Mouse (Mus musculus): ENCODE measurements around the gene Lpar3. TPM values are rescaled to one million over a fixed set of nuclear protein-coding genes. Genes with fewer than 3 reads are reported as not detected.

Gene Lpar3
- 0.34 and 0.42 TPM in 2 replicates for polyA plus RNA-seq (2015; fragmentation: Nextera tagmentation; extraction: Ambion mirVana)

DNA sequence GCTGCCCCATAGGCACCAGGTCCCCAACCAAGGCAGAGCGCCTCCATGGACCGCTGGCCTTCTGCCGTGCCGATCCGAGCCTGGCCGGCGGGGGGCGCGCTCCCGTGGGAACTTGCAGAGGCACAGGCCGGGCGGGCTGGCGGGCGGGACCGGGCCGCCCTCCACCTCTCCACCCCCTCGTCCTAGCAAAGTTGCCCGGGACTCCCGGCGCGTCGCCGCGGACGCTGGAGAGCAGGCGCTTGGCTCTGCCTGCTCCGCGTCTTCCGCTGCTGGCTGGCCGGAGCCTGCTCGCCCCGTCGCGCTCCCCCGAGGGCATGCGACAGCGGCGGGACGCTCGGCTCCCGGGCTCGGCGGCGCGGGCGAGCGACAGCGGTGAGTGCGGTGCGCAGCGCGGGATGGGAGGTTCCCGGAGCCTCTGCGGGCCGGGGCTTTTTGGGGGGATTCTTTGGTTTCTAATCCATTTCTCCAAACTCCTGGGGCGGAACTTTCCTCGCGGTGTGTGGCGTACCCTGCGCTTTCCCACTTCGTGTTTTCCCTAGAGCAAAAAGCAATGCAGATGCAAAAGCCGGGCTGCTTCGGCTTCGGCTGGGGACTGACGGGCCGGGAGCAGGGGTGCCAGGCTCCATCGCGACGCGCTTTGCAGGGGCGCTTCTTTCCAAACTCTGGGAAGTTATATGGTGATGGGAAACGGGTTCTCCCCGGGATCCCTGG is at the start of gene Lpar3:
Lpar3 (plus strand) TSS at position 188 of the 711 bp plus-strand sequence.
- peaks cover 14% of the 10 kb centered on the region for H3K27me3 ChIP-seq (replicated peaks; ENCODE audit: control insufficient read depth, insufficient read depth, low read length)
- WGBS: under 1% methylated on average over 68 of the region's 73 CpGs
- peak; percentile 86 for ATAC-seq
- H3K9ac ChIP-seq (ENCODE audit: low read depth, low read length): peak within 1 kb of the TSS; percentile 59
- H3K9me3 ChIP-seq (ENCODE audit: control insufficient read depth, low read length): no peaks in the 10 kb centered on the region
- no peak within 1 kb of the TSS for H3K27ac ChIP-seq (ENCODE audit: low read depth, low read length)
- H3K4me3 ChIP-seq (ENCODE audit: low read length): peak within 1 kb of the TSS; percentile 53
- peaks cover 9% of the 10 kb centered on the region for H3K4me1 ChIP-seq (ENCODE audit: control insufficient read depth, insufficient read depth, low read depth, low read length)
- no peaks in the 10 kb centered on the region for H3K36me3 ChIP-seq (ENCODE audit: control insufficient read depth, insufficient read depth, low read length)
- H3K4me2 ChIP-seq (ENCODE audit: low read length): peak within 1 kb of the TSS; percentile 88

DNA sequence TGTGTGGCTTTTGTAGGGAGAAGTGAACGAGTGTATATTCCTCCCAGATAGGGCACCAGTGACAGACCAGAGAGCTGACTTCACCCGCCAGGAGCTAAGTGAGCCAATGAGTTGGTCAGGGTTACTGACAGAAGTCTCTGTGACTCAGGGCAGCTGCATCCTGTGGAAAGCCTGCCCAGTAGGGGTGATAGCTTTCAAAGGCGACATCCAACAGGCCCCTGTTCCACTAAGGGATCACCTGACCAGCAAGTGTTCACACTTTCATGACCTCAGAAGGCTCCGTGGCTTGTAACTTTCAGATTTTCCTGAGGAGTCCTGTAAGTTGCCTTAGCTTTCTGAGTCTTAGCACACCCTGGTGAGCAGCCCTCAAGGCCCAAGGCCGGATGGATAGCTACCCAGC is 47.7 kb upstream of the Lpar3 start:
- no peak overlapping the region for H3K4me2 ChIP-seq (ENCODE audit: low read length)
- 76% methylated on average over 5 of the region's 5 CpGs for WGBS
- no peak for ATAC-seq

GRCm38 (mm10) chr3:146174215-146174614 is 46.5 kb upstream of the Lpar3 start:
- H3K4me2 ChIP-seq (ENCODE audit: low read length): no peak overlapping the region
- H3K27ac ChIP-seq (ENCODE audit: low read depth, low read length): no peak overlapping the region
- H3K27me3 ChIP-seq (replicated peaks; ENCODE audit: control insufficient read depth, insufficient read depth, low read length): no peaks in the 10 kb centered on the region
- no peaks in the 10 kb centered on the region for H3K36me3 ChIP-seq (ENCODE audit: control insufficient read depth, insufficient read depth, low read length)
- 0 out of 2 replicates have a peak, but pooled peaks cover 2% of the 10 kb centered on the region for H3K9me3 ChIP-seq (ENCODE audit: control insufficient read depth, low read length)
- H3K4me3 ChIP-seq (ENCODE audit: low read length): no peak overlapping the region
- WGBS: 92% methylated on average over 9 of the region's 9 CpGs
- H3K9ac ChIP-seq (ENCODE audit: low read depth, low read length): no peak overlapping the region
- no peak for ATAC-seq
- no peaks in the 10 kb centered on the region; the same call in 1 of the 2 replicates for H3K4me1 ChIP-seq (ENCODE audit: control insufficient read depth, insufficient read depth, low read depth, low read length)

More for the DNA sequence above, 47.7 kb upstream of the Lpar3 start:
- Histone ChIP-seq H3K36me3 (ENCODE audit: control insufficient read depth, insufficient read depth, low read length) (no peaks in the 10 kb centered on the region), H3K4me3 (ENCODE audit: low read length) (no peak overlapping the region), H3K4me1 (ENCODE audit: control insufficient read depth, insufficient read depth, low read depth, low read length) (no peaks in the 10 kb centered on the region; the same call in 1 of the 2 replicates), H3K9me3 (ENCODE audit: control insufficient read depth, low read length) (0 out of 2 replicates have a peak, but pooled peaks cover 2% of the 10 kb centered on the region), H3K9ac (ENCODE audit: low read depth, low read length) (no peak overlapping the region), H3K27ac (ENCODE audit: low read depth, low read length) (no peak overlapping the region), H3K27me3 (replicated peaks; ENCODE audit: control insufficient read depth, insufficient read depth, low read length) (no peaks in the 10 kb centered on the region)

DNA sequence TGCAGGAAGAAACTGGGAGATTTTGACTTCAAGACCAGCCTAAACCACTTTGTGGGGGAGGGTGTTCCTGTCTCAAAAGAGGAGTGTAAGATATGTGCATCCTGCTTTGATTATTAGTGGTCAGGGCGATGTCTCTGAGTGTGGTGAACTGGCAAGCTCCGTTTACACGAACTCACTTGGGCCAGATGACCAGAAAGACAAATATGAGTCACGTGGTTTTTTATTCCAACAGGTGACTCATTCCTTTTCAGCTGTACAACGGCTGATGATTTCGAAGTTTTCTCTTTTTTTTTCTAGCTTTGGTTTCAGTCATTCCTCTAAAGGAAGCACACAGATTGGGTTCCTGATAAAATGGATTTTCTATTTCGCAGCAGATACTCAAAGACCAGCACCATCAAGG is 43.5 kb upstream of the Lpar3 start:
- WGBS: 79% methylated on average over 7 of the region's 7 CpGs
- Histone ChIP-seq H3K4me2 (ENCODE audit: low read length) (peak overlapping the region; percentile 68), H3K9ac (ENCODE audit: low read depth, low read length) (no peak overlapping the region; the same call in 1 of the 2 replicates), H3K4me3 (ENCODE audit: low read length) (no peak overlapping the region; the same call in 1 of the 2 replicates), H3K27me3 (replicated peaks; ENCODE audit: control insufficient read depth, insufficient read depth, low read length) (no peaks in the 10 kb centered on the region; the same call in 1 of the 2 replicates), H3K36me3 (ENCODE audit: control insufficient read depth, insufficient read depth, low read length) (no peaks in the 10 kb centered on the region), H3K4me1 (ENCODE audit: control insufficient read depth, insufficient read depth, low read depth, low read length) (no peaks in the 10 kb centered on the region; the same call in 1 of the 2 replicates), H3K9me3 (ENCODE audit: control insufficient read depth, low read length) (no peaks in the 10 kb centered on the region), H3K27ac (ENCODE audit: low read depth, low read length) (no peak overlapping the region)
- ATAC-seq: no peak

DNA sequence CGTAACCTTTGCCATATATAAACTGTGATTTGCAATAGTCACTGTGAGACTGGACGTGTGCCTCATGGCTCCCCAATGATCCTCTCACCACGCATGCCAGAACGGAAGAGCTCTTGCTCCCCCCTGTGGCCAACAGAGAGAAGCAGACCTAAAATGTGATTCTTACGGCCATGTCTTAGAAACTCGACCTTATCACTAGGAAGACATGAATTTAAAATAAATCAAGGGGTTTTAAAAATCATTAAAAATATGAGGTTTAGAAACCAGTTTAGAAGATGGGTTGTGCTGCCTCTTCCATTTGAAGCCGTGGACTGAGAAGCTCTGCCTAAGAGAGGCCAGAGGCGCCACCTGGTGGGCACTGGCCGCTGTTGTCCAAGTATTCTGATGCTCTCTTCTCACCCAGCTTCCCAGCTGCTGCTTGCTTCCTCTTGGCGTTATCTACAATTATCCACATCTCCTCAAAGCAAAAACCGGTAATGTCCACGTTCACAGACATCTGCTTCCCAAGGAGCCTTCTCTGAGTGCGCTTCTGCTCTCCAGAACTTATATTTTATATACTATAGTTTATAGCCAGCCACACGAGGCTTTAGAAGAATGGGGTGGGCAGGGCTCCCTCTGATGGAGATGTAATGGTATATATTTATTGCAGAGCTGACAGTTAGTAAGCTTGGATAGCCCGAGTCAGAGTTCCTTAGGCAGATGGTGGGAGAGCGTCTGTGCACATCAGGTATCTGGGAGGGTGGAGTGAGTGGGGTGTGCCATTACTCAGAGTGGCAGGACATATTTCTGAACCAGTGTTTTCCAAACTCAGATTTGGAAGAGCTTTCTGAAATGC is 42.8 kb upstream of the Lpar3 start:
- Histone ChIP-seq H3K4me3 (ENCODE audit: low read length) (peak overlapping the region; percentile 33), H3K36me3 (ENCODE audit: control insufficient read depth, insufficient read depth, low read length) (no peaks in the 10 kb centered on the region), H3K4me1 (ENCODE audit: control insufficient read depth, insufficient read depth, low read depth, low read length) (no peaks in the 10 kb centered on the region; the same call in 1 of the 2 replicates), H3K27me3 (replicated peaks; ENCODE audit: control insufficient read depth, insufficient read depth, low read length) (no peaks in the 10 kb centered on the region; the same call in 1 of the 2 replicates), H3K9me3 (ENCODE audit: control insufficient read depth, low read length) (no peaks in the 10 kb centered on the region), H3K27ac (ENCODE audit: low read depth, low read length) (no peak overlapping the region), H3K9ac (ENCODE audit: low read depth, low read length) (peak overlapping the region; percentile 65), H3K4me2 (ENCODE audit: low read length) (peak overlapping the region; percentile 68)
- peak; percentile 93 for ATAC-seq
- WGBS: 2% methylated on average over 16 of the region's 16 CpGs

DNA sequence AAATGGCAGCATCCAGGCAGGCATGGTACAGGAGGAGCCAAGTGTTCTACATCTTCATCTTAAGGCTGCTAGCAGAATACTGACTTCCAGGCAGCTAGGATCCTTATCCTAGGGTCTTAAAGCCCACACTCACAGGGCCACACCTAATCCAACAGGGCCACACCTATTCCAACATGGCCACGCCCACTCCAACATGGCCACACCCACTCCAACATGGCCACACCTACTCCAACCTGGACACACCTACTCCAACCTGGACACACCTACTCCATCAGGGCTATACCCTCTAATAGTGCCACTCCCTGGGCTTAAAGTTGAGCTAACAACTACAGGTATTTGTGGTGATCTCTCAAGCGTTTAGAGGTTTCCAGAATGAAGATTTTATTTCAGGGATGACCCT is 40.4 kb upstream of the Lpar3 start:
- no peak overlapping the region for H3K9ac ChIP-seq (ENCODE audit: low read depth, low read length)
- no peak for ATAC-seq
- H3K9me3 ChIP-seq (ENCODE audit: control insufficient read depth, low read length): no peaks in the 10 kb centered on the region
- peaks cover 2% of the 10 kb centered on the region; the same call in 1 of the 2 replicates for H3K4me1 ChIP-seq (ENCODE audit: control insufficient read depth, insufficient read depth, low read depth, low read length)
- H3K4me2 ChIP-seq (ENCODE audit: low read length): no peak overlapping the region
- no peaks in the 10 kb centered on the region for H3K36me3 ChIP-seq (ENCODE audit: control insufficient read depth, insufficient read depth, low read length)
- H3K27ac ChIP-seq (ENCODE audit: low read depth, low read length): no peak overlapping the region
- no peak overlapping the region for H3K4me3 ChIP-seq (ENCODE audit: low read length)
- H3K27me3 ChIP-seq (replicated peaks; ENCODE audit: control insufficient read depth, insufficient read depth, low read length): peaks cover 6% of the 10 kb centered on the region; the same call in 1 of the 2 replicates
- 29% methylated on average over 2 of the region's 2 CpGs for WGBS

GRCm38 (mm10) chr3:146180986-146181385 is 39.8 kb upstream of the Lpar3 start:
- no peak overlapping the region for H3K4me3 ChIP-seq (ENCODE audit: low read length)
- 40% methylated on average over 3 of the region's 3 CpGs for WGBS
- H3K4me1 ChIP-seq (ENCODE audit: control insufficient read depth, insufficient read depth, low read depth, low read length): peaks cover 2% of the 10 kb centered on the region; the same call in 1 of the 2 replicates

GRCm38 (mm10) chr3:146184992-146185657 is 35.6 kb upstream of the Lpar3 start:
- Histone ChIP-seq H3K27me3 (replicated peaks; ENCODE audit: control insufficient read depth, insufficient read depth, low read length) (peaks cover 6% of the 10 kb centered on the region; the same call in 1 of the 2 replicates), H3K4me3 (ENCODE audit: low read length) (no peak overlapping the region), H3K9ac (ENCODE audit: low read depth, low read length) (no peak overlapping the region; the same call in 1 of the 2 replicates), H3K4me1 (ENCODE audit: control insufficient read depth, insufficient read depth, low read depth, low read length) (0 out of 2 replicates have a peak, but pooled peaks cover 2% of the 10 kb centered on the region), H3K27ac (ENCODE audit: low read depth, low read length) (no peak overlapping the region), H3K9me3 (ENCODE audit: control insufficient read depth, low read length) (no peaks in the 10 kb centered on the region), H3K4me2 (ENCODE audit: low read length) (no peak overlapping the region), H3K36me3 (ENCODE audit: control insufficient read depth, insufficient read depth, low read length) (no peaks in the 10 kb centered on the region)
- 23% methylated on average over 13 of the region's 13 CpGs for WGBS
- ATAC-seq: peak; percentile 83

More at GRCm38 (mm10) chr3:146180986-146181385, 39.8 kb upstream of the Lpar3 start:
- Histone ChIP-seq H3K9me3 (ENCODE audit: control insufficient read depth, low read length) (no peaks in the 10 kb centered on the region), H3K27ac (ENCODE audit: low read depth, low read length) (no peak overlapping the region), H3K4me2 (ENCODE audit: low read length) (no peak overlapping the region), H3K36me3 (ENCODE audit: control insufficient read depth, insufficient read depth, low read length) (no peaks in the 10 kb centered on the region), H3K27me3 (replicated peaks; ENCODE audit: control insufficient read depth, insufficient read depth, low read length) (peaks cover 6% of the 10 kb centered on the region; the same call in 1 of the 2 replicates), H3K9ac (ENCODE audit: low read depth, low read length) (no peak overlapping the region)
- ATAC-seq: no peak

Measured in hindbrain, embryonic 16.5 days (tissue).